Mouse (Mus musculus) gastrocnemius, postnatal 36 days (tissue): ENCODE measurements around the gene Mprip. TPM values are rescaled to one million over a fixed set of nuclear protein-coding genes. Genes with fewer than 3 reads are reported as not detected.
A peak's percentile ranks its signal among the peaks of the same experiment; 100 is the strongest.

Experiments
- DNase-seq, 2 experiments: peaks; one replicate each; pipeline ENCODE4 v3.0.0; 2022
- intact Hi-C: fragments of 180-260 bp; cut with DNase I; formaldehyde crosslinking; loops from one replicate; pipeline ENCODE4 v1.15.1; 2025
- total RNA-seq, 2 experiments: library from RNA; stranded (reverse); gene quantifications; 2 replicates each; pipeline ENCODE4 v1.2.3; 2021

Mprip gene
- total RNA-seq, 2 experiments from 2014 or later = 65.7 to 76.2 TPM

GRCm38 (mm10) chr11:59786444-59787198 is 125.5 kb downstream of the Mprip start:
- DNase-seq = no peak
- intact Hi-C loops = no loop called here

- DNase-seq = no peak
- intact Hi-C loops = no loop called here
Observed at GRCm38 (mm10) chr11:59787199-59787781, 126.2 kb downstream of the Mprip start, which contains the start of gene Pld6. Gene Pld6, minus strand, starts transcription at chr11:59787645.

GRCm38 (mm10) chr11:59789311-59789710 is 128.2 kb downstream of the Mprip start:
- intact Hi-C loops = no loop called here
- DNase-seq = no peak

- intact Hi-C loops = no loop called here
- DNase-seq = no peak
Observed at GRCm38 (mm10) chr11:59793390-59793789, 132.3 kb downstream of the Mprip start.

GRCm38 (mm10) chr11:59800412-59800811 is 139.3 kb downstream of the Mprip start:
- intact Hi-C loops = no loop called here

GRCm38 (mm10) chr11:59801881-59802280 is 140.8 kb downstream of the Mprip start:
- DNase-seq = no peak
- intact Hi-C loops = no loop called here

More at GRCm38 (mm10) chr11:59800412-59800811, 139.3 kb downstream of the Mprip start:
- no peak for DNase-seq

- intact Hi-C loops = no loop called here
- DNase-seq = no peak
Observed at GRCm38 (mm10) chr11:59803516-59803915, 142.4 kb downstream of the Mprip start.

- peak in 1 of 2 experiments; percentile 57 for DNase-seq
- intact Hi-C loops = no loop called here
Observed at GRCm38 (mm10) chr11:59804409-59805110, 143.5 kb downstream of the Mprip start.

- no peak for DNase-seq
- intact Hi-C loops = no loop called here
Observed at GRCm38 (mm10) chr11:59805256-59805655, 144.2 kb downstream of the Mprip start.

GRCm38 (mm10) chr11:59805656-59806055 is 144.6 kb downstream of the Mprip start:
- no peak for DNase-seq

GRCm38 (mm10) chr11:59808170-59808960 is 147.3 kb downstream of the Mprip start:
- intact Hi-C loops = no loop called here
- no peak for DNase-seq

More at GRCm38 (mm10) chr11:59805656-59806055, 144.6 kb downstream of the Mprip start:
- intact Hi-C loops = no loop called here

GRCm38 (mm10) chr11:59809071-59809669 is 148.1 kb downstream of the Mprip start:
- DNase-seq = no peak
- intact Hi-C loops = no loop called here

- DNase-seq = peak; percentile 81 to 87
- intact Hi-C loops = no loop called here
Observed at GRCm38 (mm10) chr11:59809670-59810474, 148.8 kb downstream of the Mprip start, which contains the start of gene Flcn. Gene Flcn, minus strand, starts transcription at chr11:59810016.

GRCm38 (mm10) chr11:59810480-59811158 is 149.5 kb downstream of the Mprip start:
- no peak for DNase-seq
- intact Hi-C loops = no loop called here

- intact Hi-C loops = no loop called here
- DNase-seq = no peak
Observed at GRCm38 (mm10) chr11:59811211-59811610, 150.1 kb downstream of the Mprip start.

GRCm38 (mm10) chr11:59813276-59813675 is 152.2 kb downstream of the Mprip start:
- DNase-seq = no peak
- intact Hi-C loops = no loop called here

GRCm38 (mm10) chr11:59814311-59814710 is 153.2 kb downstream of the Mprip start:
- intact Hi-C loops = no loop called here
- no peak for DNase-seq

- intact Hi-C loops = no loop called here
- DNase-seq = no peak
Observed at GRCm38 (mm10) chr11:59814936-59815335, 153.8 kb downstream of the Mprip start.
